Mouse (Mus musculus) retina, postnatal 7 days (tissue): ENCODE measurements at regions not wholly inside any gene's neighbourhood (a gene's known extent, or its start where the extent isn't known, plus 50 kb on each side); places are given as distances from the start of the nearest gene placed in this dataset.

Experiments
- DNase-seq: peaks from one replicate; pipeline ENCODE4 v3.0.0-alpha.2; 2012; ENCODE audit warnings: low read depth, low spot score

DNA sequence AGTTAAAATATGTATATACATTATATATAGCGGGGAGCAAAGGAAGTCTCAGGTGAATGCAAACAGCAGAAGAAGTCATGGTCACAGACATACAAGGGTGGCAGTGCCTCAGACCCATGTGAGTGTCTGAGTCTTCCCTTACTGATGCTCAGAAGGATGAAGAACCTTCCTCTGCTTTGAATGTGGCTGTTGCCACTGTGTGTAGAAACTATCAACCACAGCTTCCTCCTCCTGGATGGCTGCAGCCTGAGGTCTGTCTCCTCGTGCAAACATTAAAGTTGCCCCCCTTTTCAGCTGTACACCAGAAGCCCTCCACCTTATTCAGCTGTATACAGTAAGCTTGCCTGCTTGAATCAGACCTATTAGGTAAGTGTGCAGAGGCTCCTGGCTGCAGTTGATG lies 79.4 kb upstream of the Tspan5 start:
- no peak for DNase-seq

DNA sequence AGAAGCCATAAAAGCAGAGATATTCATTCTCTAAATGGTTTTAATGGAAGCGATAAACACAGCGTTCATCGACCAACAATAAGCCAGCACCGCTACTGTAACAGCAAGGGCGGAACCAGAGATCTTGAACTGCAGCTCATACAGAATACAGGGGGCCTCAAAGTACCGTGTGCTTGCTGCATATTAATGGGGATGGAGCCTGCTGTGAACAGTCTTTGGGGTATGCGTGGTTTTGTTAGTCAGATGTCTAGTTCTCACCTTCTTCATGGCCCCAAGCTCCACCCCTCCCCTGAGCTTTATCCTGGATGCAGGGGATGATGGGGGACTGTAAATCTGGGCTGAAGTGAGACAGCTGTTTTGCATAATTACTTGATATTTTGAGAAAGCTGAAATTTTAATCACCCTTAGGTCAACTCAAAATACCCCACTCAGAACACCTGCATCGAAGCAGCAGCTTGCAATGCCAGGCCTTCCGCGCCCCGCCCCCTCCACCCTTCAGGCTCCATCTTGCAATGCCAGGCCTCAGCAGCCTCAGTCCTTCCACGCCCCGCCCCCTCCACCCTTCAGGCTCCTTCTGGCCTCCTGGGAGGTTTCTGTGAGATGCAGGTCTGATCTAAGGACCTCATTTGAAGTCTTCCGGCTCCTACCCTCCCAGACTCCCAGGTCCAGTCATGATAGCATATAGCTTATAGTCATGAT lies 73.5 kb upstream of the Tspan5 start:
- no peak for DNase-seq

DNA sequence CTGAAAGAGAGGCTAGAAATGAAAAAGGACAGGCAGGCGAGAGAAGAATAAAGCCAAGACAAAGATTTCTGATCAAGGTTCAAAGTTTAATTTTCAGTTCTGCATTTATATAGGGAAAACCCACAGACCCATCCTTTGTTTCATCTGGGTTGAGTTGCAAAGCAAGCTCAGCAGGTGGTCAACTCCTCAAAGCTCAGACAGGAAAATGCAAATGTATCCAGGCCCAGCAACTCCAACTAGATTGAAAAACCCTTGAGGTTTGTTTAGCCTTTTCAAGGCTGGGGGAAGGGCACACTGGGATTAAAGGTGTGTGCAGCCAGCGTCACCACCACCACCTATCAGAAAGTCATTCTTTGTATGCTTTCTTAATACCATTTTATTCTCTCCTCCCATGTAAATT lies 66.1 kb upstream of the Tspan5 start:
- no peak for DNase-seq

DNA sequence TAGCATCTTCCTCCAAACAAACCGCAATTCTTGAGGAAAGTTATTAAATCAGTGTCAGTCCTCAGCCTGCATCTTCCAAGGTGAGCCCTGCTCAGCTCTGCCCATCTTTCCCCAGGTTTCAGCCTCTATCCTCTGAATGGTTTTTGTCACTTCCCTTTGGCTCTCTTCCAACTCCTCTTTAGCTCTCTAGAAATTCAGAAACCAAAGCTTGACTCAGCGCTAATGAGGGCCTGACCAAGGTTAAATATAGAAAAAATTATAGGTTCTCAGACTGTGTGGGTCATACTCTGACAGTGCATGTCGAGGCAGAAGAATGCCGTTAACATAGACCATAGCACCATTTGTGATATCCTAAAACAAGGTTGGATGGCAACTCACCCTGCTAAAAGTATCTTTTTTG lies 63.6 kb upstream of the Tspan5 start:
- DNase-seq, result no peak

DNA sequence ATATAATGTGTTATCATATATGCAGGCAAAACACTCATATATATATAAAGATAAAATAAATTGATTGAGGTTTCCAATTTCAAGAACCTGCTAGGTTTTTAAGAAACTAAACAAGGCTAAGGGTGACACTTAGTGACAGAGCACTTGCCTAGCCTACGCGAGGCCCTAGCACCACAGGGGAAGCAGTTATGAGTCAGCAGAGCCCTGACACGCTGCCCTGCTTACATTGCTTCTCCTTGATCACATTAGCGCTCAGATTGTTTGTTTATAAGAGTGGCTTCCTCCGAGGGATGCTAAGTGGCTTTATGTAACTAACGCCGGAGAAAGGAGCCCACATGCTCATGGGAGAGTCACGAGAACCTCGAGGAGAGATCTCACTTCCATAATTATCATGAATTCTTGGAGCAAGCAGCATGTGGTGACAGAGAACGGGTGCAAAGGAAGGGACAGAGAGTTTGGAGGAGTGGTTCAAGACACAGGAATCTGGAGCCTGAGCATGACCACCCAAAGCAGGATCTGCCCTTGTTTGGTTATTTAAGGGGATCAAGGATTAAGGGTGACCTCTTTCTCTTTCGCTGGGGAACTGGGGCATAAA lies 55.3 kb upstream of the Tspan5 start:
- DNase-seq, result no peak

DNA sequence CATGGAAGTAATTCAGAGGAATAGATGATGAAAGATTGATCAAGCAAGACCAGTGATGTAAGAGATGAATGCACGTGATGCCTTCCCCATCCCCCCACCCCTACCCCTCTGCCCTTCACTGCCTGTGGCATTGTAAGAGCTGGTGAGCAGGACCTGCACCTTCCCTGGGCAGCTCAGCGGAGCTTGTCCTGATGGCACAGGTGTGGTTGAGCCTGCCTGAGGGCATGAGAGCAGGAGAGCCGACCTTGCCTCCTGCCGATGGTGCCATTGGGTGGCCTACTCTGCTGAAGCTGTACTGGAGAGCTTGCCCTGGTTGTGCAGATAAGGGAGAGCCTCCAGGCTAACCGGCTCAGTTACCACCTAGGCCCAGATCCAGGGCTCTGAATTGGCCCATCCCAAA lies 53.4 kb upstream of the Tspan5 start:
- no peak for DNase-seq
